Mouse (Mus musculus) kidney, postnatal 25 days (tissue): ENCODE measurements around the gene Lrrc3b.

Source experiments
- DNase-seq, 2 experiments: peaks; one replicate each; pipeline ENCODE4 v3.0.0; 2021; ENCODE audit warnings: mixed read lengths in 2 of 2

Lrrc3b gene

GRCm38 (mm10) chr14:15330155-15330554, 108.6 kb downstream of the Lrrc3b start:
- no peak for DNase-seq

GRCm38 (mm10) chr14:15325872-15326271, 112.9 kb downstream of the Lrrc3b start:
- DNase-seq, result no peak

DNA sequence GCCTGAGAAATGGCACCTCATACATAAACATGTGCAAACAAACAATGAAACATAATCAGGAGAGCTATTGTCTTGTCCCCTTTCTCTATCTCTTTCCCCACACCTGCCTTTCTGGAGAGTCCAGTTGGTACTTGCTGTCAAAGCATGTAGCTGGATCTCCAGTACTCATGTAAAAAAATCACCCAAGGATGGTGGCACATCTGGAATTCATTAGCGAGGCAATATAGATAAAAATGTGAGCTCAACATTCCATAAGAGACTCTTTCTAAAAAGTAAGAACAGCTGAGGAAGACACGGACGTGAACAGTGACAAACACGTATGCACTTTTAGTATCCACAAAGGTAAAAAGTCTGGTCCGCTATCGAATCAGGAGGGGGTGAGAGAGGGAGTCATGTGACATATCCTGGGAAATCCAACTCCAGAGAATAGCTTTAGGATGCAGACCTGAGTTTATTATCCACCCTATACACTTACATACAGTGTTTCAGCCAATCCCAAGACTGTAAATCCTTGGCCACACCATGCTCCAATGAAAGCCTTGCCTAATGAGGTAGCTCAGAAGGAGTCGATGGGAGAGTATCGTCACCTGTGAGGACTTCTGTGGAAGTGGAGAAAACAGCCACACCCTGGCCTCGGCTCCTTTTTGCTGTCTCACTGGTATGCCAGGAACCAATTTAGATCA, 116.2 kb downstream of the Lrrc3b start:
- DNase-seq, result no peak

- no peak for DNase-seq
Observed at GRCm38 (mm10) chr14:15319399-15319915, 119.3 kb downstream of the Lrrc3b start.

- no peak for DNase-seq
Observed at GRCm38 (mm10) chr14:15308576-15308975, 130.2 kb downstream of the Lrrc3b start.
